Mouse (Mus musculus): Measurements from ENCODE around the gene Mog.

Gene Mog

DNA sequence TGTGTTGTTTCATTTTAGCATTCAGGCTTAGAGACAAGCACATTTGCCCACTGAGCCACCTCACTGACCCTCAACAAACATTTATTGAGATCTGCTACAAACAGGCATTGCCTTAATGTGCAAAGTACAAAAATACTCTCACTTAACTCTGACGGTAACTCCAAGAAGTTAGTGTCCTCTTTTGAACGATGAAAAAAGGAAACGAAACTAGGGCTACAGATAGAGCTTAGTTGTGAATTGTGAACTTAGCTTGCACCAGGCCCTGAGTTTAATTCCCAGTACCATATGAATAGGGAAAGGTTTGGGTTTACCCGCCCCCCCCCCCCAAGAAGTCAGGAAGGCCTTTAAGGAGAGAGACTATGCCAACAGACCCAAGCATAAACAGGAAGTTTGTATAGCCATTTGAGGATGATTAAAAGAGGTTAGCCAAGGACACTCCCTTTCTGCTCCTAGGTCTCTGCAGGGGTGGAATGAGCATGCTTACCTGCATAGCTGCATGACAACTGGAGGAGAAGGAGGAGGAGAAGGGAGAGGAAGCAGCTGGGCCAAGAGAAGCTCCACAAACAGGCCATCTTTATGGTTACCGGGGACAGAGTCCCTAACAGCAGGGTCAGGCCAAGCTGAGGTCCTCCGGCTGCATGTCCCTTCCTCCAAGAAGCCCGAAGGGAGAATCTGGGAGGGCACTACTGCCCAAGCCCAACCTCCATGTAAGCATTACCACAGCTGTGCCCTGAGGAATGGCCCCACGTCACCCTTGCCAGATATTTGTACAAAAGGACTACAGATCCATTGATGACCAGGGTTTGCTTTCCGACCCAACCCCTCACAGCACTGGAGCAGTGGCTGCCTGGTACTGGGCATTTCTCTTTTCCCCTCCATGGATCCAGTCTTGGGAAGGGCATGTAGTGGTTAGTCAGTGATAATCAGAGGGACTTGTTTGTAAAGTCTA lies at the start of gene Mog:
Mog (minus strand) TSS at position 771 of the 949 bp plus-strand sequence.
- no peak for DNase-seq

GRCm38 (mm10) chr17:37072730-37073276 lies 49.6 kb upstream of the Mog start:
- no peak for DNase-seq

- DNase-seq = no peak
Measured at GRCm38 (mm10) chr17:37072080-37072729, 49.0 kb upstream of the Mog start.

GRCm38 (mm10) chr17:37070121-37070520 lies 46.9 kb upstream of the Mog start:
- DNase-seq = no peak

DNA sequence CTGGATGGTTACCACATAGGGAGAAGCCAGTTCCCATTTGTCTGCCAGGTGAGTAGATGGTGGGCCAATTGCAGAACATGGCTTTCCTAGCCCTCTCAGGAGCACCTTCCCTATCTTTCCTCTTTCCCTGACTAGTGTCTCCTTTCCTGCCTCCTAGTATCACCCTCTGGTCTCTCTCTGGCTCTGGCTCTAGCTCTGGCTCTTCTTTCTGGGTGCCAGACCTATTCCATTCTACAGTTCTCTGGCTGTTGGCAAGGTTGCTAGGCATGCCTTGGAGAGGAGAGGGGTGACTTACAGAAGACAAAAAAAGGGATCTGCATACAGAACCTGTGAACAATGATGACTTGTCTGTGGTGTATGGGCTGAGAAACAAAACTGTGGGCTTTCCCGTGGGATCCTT lies 44.7 kb upstream of the Mog start:
- DNase-seq = no peak

DNA sequence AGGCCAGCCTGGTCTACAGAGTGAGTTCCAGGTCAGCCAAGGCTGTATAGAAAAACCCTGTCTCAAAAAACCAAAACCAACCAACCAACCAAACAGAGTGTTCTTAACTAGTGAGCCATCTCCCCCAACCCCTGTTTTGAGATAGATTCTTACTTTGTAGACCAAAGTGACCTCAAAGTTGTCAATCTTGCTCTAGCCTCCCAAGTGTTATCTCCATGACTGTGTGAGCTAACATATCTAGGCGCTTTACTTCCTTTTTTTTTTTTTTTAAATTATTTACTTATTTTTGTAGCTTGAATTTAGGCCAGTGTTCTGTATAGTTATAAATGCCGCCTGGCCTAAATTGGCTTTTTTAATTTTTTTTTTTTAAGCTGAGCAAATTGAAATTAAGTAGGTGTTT lies 42.8 kb upstream of the Mog start:
- DNase-seq = no peak

DNA sequence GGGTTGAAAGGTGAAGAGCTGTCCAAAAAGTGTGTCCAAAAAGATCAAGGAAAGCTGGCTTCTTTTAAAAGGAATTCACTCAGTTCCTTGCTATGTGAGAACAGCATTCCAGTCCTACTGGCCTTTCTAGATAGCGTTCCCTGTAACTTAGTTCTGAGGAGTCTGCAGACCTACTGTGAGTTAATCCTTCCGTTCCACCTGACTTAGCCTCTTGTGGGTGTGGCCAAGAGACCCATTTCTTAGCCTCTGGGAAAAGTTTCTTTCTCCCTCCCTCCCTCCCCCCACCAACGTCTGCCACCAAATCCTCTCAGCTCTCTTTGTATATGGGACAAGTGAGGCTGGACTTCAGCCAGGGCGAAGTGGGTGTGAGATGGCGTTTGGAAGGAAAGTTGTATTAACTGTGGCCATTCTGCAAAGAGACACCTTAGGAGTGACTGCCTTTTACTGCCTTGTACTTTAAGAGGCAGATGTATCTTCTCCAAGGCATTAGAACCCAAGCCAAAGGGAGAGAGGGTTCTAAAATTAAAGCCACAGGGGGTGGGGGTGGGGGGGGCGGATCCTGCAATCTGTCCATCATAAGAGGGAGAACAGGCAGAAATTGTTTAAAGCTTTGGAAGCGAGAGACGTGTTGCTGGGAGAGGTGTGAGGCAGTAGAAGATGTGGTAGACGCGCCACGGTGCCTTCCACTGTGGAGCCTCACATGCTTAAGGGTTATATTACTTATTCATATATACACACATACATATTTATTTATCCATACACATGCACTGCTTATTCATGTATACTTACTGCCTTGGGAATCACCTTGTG lies 40.7 kb upstream of the Mog start:
- DNase-seq = no peak

GRCm38 (mm10) chr17:37063063-37063462 lies 39.9 kb upstream of the Mog start:
- DNase-seq = no peak

DNA sequence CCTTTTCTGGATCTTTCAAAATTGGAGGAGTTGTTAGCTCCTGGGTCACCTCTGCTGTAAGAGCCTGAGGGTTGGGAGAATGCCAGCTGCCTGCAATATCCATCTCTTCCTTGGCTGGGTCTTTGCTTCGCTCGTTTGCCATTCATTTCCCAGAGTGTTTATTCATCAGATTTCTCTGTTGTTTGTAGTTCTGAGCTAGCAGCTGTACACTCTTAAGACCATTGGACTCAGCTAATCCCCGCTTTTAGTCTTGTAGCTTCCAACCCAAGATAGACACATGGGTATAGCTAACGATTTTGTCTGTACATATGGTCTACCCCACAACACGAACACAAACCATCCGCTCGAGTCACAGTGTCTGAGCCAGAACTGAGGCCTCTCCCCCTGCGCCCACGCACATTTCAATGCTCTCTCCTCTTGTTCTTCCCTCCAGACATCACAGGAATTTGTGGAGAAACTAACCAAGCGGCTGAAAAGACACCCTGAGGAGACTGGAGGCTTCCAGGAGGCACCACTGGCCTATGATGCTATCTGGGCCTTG lies 39.0 kb upstream of the Mog start:
- DNase-seq = no peak

DNA sequence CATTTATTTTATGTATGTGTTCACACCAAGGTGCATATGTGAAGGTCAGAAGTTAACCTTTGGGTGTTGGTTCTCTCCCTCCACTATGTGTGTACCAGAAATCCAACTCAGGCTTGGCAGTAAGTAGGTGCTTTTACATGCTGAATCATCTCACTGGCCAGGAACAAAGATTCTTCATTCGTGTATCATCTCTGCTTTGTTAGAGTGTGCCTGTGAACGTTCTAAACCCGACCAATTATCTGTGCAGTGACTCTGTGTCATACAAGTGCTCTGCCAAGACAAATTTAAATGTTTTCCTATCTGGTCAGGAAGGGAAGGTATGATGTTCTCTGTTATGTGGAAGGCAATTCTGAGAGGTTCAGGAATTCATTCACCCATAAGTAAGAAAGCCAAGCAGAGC lies 38.2 kb upstream of the Mog start:
- DNase-seq = no peak

GRCm38 (mm10) chr17:37056957-37057356 lies 33.8 kb upstream of the Mog start:
- DNase-seq = no peak

DNA sequence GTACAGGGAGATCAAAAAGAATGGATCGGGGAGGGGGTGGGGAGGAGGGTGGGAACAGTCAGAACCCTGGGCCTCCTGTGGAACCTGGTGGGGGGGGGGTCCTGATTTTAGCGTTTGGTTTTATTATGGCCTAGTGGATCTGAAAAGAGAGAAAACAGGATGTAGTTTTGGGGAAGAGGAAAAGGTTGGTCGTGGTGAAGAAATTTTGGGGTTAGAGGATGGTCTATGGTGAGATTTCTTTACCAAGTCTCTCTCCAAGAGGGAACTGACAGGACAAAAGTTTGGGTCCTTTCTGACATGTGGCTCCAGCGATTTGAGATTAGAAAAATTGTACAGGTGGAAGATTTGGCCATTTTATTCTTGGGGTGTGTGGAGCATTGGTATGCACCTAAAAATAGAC lies 28.5 kb upstream of the Mog start:
- no peak for DNase-seq

DNA sequence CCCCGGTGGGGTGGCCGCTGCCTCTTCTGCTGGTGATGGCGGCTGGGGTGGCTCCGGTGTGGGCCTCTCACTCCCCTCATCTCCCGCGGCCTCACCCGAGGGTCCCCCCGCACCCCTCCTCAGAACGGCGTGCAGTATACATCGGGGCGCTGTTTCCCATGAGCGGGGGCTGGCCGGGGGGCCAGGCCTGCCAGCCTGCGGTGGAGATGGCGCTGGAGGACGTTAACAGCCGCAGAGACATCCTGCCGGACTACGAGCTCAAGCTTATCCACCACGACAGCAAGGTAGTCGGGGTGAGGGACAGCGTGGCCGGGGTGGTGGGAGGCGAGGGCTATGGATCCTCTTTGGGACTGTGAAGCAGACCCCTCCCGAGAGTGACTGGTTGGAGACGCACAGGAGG lies 27.7 kb upstream of the Mog start:
- DNase-seq = peak; percentile 10

DNA sequence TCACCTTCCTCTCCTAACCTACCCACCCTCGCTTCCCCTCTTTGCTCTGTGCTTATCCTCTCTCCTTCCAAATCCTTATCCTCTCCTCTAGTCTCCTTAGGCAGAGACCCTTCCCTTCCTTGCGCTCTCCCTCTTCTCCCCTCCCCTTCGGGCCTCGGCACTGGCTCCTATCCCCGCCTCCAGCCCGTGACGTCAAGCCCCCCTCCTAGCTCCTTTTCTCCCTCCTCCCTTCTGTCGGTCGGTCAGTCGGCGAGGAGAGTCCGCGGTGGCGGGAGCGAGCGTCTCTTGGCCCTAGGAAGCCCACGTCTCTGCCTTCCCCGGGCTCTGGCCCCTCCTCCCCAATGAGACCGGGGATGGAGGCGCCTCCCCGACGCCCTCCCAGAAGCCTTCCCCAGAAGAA lies 27.2 kb upstream of the Mog start:
- DNase-seq = peak; percentile 64

- DNase-seq = peak; percentile 46
Measured at GRCm38 (mm10) chr17:37049570-37050310, 26.5 kb upstream of the Mog start.

DNA sequence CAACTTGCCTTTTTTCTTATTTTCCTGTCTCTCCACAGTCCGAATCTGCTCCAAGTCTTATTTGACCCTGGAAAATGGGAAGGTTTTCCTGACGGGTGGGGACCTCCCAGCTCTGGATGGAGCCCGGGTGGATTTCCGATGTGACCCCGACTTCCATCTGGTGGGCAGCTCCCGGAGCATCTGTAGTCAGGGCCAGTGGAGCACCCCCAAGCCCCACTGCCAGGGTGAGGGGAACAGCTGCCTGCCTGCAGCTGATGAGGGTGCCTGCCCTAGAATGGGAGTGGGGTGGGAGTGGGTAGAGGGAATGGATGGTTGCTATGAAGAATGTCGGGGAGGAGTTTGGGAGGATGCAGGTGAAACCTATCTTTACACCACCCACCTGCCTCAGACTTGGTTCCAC lies 25.2 kb upstream of the Mog start:
- no peak for DNase-seq

GRCm38 (mm10) chr17:37047981-37048380 lies 24.8 kb upstream of the Mog start:
- DNase-seq = no peak

GRCm38 (mm10) chr17:37047332-37047976 lies 24.3 kb upstream of the Mog start:
- no peak for DNase-seq

DNA sequence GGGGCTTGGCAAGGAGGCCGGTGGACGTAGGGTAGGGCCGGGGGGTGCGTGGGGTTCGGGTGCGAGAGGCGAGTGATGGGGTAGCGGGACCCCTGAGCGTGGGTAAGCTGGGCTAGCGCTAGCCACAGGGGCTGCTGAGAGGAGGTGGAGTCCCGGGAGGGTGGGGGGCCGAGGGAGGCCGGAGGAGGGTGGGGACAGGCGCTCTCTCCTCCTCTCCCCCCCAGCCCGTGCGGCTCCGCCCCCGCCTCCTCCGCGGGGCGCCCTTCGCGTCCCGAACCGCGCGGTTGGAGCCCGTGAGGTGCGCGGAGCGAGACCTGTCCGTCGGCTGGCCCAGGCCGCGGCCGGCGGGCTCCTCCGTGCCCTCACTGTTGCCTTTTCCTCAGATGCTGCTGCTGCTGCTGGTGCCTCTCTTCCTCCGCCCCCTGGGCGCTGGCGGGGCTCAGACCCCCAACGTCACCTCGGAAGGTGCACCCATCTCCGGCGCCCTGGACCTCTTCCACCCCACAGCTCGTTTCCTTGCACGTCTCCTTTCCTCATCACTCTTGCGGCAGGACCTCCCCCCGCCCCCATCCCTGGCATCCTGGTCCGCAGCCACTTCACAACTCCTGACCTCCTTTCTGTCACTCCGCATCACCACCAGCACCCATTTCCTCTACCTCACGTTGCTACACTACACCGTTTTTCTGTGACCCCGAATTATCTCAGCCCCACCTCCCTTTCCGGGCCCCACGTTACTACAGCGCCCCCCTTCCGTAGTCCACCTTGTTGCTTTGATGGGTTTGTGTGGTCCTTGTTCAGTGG lies 23.3 kb upstream of the Mog start:
- DNase-seq = peak; percentile 41

DNA sequence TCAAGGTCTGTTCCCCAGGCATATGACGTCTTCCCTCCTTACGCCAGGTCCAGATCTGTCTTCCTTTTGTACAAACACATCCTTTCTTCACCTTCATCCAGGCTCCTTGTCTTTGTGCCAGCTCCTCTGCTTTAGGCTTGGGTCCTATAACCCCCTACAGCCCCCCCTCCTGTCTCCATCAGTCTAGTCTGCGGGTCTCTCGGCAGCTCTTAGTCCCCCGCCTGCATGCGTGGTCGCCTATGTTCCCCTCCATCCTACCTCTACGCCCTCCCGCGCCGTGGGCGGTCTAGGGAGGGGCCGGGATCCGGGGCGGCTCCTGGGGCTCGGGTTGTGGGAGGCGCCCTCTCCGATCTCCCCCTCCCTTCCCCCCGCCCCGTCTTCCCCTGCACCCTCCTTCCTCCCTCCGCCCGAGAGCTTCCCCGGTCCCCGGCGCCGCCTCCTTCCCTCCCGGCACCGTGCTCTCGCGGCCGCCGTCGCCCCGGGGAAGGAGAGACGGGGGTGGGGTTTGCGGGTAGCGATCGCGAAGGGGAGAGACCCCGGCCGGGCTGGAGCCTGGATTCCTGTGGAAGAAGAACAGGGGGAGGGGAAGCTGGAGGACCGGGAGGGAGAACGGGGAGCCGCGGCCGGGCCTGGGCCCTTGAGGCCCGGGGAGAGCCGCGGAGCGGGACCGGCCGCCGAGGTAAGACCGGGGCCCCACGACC lies 22.6 kb upstream of the Mog start, which contains the start of gene Gabbr1:
Gabbr1 (plus strand) TSS at position 356 of the 701 bp plus-strand sequence.
- DNase-seq = peak; percentile 68
